Mouse (Mus musculus) mouse trophoblast stem cell (cell line): ENCODE results near the gene Klhdc9.

Experiments used
- in situ Hi-C, 2 experiments: fragments of 300-500 bp; cut with MseI, MboI; formaldehyde crosslinking; loops; 2 replicates in 1 of 2; 3 replicates in 1 of 2; pipeline ENCODE4 v1.15.1; 2025

Gene Klhdc9

GRCm38 (mm10) chr1:171309321-171309720 is 51.3 kb downstream of the Klhdc9 start:
- in situ Hi-C loops = no loop called here
